Mouse (Mus musculus) hindbrain, postnatal 0 days (tissue): ENCODE data around the gene Kif5a. TPM values are rescaled to one million over a fixed set of nuclear protein-coding genes. Genes with fewer than 3 reads are reported as not detected.
A peak's percentile ranks its signal among the peaks of the same experiment; 100 is the strongest.
"Not testable (repeated sequence)": the region's sequence is repeated elsewhere in the genome, so short reads cannot be mapped to it uniquely, and the experiment has no call there.

Source experiments
- ATAC-seq: fragments of 200-750 bp; cut with Nextera tagmentation; 2 replicates; pipeline ENCODE4 v1.8.0; 2017; ENCODE audit warnings: mild to moderate bottlenecking, moderate TSS enrichment, moderate library complexity
- DNase-seq: peaks from one replicate; pipeline ENCODE4 v3.0.0-alpha.2; 2015; ENCODE audit warnings: low spot score
- H3K27ac ChIP-seq: fragments of 300-500 bp; sonication (generic); 2 replicates; pipeline ENCODE4 v1.5.1; 2014; ENCODE audit warnings: mild to moderate bottlenecking
- H3K27me3 ChIP-seq: fragments of 300-500 bp; sonication (generic); 2 replicates; pipeline ENCODE4 v1.6.1; 2014; ENCODE audit warnings: low read length, mixed read lengths; ENCODE audit not compliant: insufficient read depth
- H3K36me3 ChIP-seq: fragments of 300-500 bp; sonication (generic); 2 replicates; pipeline ENCODE4 v1.6.1; 2014; ENCODE audit warnings: low read length, mixed read lengths; ENCODE audit not compliant: insufficient read depth
- H3K4me1 ChIP-seq: fragments of 300-500 bp; sonication (generic); 2 replicates; pipeline ENCODE4 v1.6.1; 2014; ENCODE audit warnings: antibody characterized with exemption, low read length, mixed read lengths; ENCODE audit not compliant: insufficient read depth
- H3K4me2 ChIP-seq: fragments of 300-500 bp; sonication (generic); 2 replicates; pipeline ENCODE4 v1.6.1; 2014; ENCODE audit warnings: low read depth, mild to moderate bottlenecking, low read length, moderate library complexity, mixed read lengths
- H3K4me3 ChIP-seq: fragments of 300-500 bp; sonication (generic); 2 replicates; pipeline ENCODE4 v1.5.1; 2014; ENCODE audit warnings: low read length
- H3K9ac ChIP-seq: fragments of 300-500 bp; sonication (generic); replicated peaks from 2 replicates; pipeline ENCODE4 v1.6.1; 2014; ENCODE audit warnings: mild to moderate bottlenecking, low read length, moderate library complexity, mixed read lengths
- H3K9me3 ChIP-seq: fragments of 300-500 bp; sonication (generic); 2 replicates; pipeline ENCODE4 v1.6.1; 2016; ENCODE audit warnings: low read length, mixed read lengths
- CTCF ChIP-seq: IDR thresholded peaks from 2 replicates; pipeline ENCODE4 v1.5.1; 2016; ENCODE audit warnings: antibody characterized with exemption, control low read depth, low read depth
- WGBS: fragments of 180-500 bp; shearing (Covaris S2); extraction: QIAGEN DNeasy Blood & Tissue Kit; methylation state at CpG from one replicate; pipeline ENCODE4 v1.1.7; 2014; 5-methylcytosine and 5-hydroxymethylcytosine counted together
- polyA plus RNA-seq: library from polyadenylated mRNA; unstranded; fragments of >200 nt; fragmentation: Nextera tagmentation; extraction: Ambion mirVana; gene quantifications from 2 replicates; pipeline ENCODE4 v1.2.1, GENCODE M21; 2015
- total RNA-seq: library from RNA; depleted of rRNA; stranded (reverse); fragments of >200 nt; gene quantifications from 2 replicates; pipeline ENCODE4 v1.2.3, GENCODE M21; 2014; rRNA removed

Kif5a gene
- total RNA-seq = 231 and 249 TPM in 2 replicates
- 98.4 and 103 TPM in 2 replicates for polyA plus RNA-seq

DNA sequence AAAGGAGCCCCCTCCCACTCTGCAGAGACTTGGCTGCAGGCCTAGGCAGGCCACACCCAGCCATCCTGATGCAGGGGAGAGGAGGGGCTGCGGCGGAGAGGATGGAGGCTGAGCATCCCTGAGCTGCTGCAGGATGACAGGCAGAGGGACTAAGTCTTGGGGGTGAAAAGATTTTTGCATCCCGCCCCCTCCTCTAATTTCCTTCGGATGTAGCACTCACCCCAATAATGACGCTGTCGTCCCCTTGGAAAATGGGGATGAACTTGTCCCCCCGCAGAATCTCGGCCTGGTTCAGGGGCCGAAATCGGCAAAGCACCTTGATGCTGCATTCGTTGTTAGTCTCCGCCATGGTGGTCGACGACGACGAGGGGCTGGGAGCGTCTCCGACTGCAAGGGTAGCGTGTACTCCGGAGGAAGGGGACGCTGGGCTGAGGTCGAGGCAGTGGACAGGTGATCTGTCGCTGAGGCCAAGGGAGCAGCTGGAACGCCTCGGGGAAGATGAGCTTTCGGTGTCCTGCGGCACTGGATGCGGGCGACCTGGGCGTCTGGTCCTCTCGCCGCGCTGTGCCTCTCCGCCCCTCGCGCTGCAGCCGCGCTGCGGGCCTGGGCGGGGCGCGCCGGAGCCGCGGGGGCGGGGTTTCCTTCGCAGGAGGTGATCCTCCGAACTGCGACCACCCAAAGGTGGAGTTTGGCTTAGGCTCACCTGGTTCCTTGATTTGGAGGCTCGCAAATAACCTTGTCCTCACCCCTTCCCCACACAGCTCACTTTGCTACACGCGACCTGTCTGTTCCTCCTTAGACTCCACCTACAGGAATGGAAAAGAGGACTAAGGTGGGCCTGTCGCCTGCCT is at the start of gene Kif5a:
Gene Kif5a (minus strand): TSS at position 801 of the 851 bp plus-strand sequence.
- 2% methylated on average over 51 of the region's 53 CpGs for WGBS
- H3K9ac ChIP-seq = peak within 1 kb of the TSS; percentile 85
- ATAC-seq (peak; percentile 30; the same call in 1 of the 2 replicates), DNase-seq (peak; percentile 81)
- H3K36me3 ChIP-seq = no peaks in the 10 kb centered on the region
- no peak for TF ChIP-seq CTCF
- H3K9me3 ChIP-seq = no peaks in the 10 kb centered on the region
- H3K27ac ChIP-seq = peak within 1 kb of the TSS; percentile 93
- H3K4me1 ChIP-seq = peaks cover 20% of the 10 kb centered on the region; the same call in 1 of the 2 replicates
- peak within 1 kb of the TSS; percentile 53 for H3K4me3 ChIP-seq
- H3K4me2 ChIP-seq = peak within 1 kb of the TSS; percentile 73
- H3K27me3 ChIP-seq = no peaks in the 10 kb centered on the region

GRCm38 (mm10) chr10:127312858-127313257 is 49.7 kb upstream of the Kif5a start:
- peaks cover 9% of the 10 kb centered on the region for H3K36me3 ChIP-seq
- TF ChIP-seq CTCF = no peak
- 83% methylated on average over 4 of the region's 4 CpGs for WGBS
- ATAC-seq (no peak), DNase-seq (no peak)
- peaks cover 5% of the 10 kb centered on the region; the same call in 1 of the 2 replicates for H3K4me1 ChIP-seq
- no peak overlapping the region for H3K4me3 ChIP-seq
- no peaks in the 10 kb centered on the region for H3K27me3 ChIP-seq
- H3K9ac ChIP-seq = no peak overlapping the region
- H3K9me3 ChIP-seq = no peaks in the 10 kb centered on the region
- no peak overlapping the region for H3K4me2 ChIP-seq
- no peak overlapping the region for H3K27ac ChIP-seq

- H3K4me2 ChIP-seq = peak overlapping the region; percentile 79
- H3K4me1 ChIP-seq = peaks cover 5% of the 10 kb centered on the region; the same call in 1 of the 2 replicates
- peak overlapping the region; percentile 73; the same call in 1 of the 2 replicates for H3K9ac ChIP-seq
- H3K27me3 ChIP-seq = no peaks in the 10 kb centered on the region
- TF ChIP-seq CTCF = peak; percentile 89
- H3K27ac ChIP-seq = peak overlapping the region; percentile 80
- ATAC-seq = peak; percentile 49
- H3K36me3 ChIP-seq = peaks cover 14% of the 10 kb centered on the region
- peak; percentile 90 for DNase-seq
- peak overlapping the region; percentile 71 for H3K4me3 ChIP-seq
- H3K9me3 ChIP-seq = no peaks in the 10 kb centered on the region
- WGBS = 3% methylated on average over 4 of the region's 4 CpGs
These were observed 49.2 kb upstream of the Kif5a start for GRCm38 (mm10) chr10:127312356-127312676.

DNA sequence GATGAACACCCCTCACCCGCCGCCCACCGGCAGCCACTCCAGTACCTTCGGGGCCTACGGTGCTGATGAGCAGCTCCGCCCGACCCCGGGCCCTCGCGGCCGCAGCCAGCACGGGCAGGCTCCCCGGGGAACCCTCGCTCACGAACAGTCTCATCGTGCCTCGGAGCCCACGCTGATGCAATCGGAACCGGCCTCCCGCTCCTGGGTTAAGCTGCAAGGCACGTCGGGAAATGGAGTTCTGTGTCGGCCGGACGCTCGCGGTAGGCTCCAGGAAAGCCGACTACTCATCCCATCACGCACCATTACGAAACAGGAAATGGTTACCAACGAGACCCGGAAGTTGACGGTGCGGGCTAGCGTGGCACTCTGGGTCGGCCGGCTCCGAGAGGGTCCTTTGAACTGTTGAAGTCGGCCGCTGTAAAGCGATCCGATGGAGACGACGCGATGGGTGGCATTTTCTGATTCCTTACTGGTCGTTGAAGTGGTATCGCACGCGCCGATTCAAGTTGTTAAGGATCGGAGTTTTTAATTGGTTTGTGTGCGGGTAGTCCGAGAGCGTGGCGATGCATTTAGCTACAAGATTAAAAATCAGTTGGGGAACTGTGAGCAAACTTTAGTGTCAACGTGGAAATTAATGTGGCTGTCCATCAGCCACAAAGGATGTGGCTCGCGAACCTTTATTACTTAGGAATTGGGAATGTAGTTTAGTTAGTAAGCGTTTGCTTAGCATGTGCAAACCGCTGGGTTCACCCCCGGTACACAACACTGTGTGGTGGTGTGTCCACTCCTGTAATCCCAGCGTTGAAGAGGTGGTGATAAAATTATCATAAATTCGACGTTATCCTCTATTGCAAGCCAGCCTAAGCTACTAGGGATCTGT is 48.6 kb upstream of the Kif5a start, which contains the start of gene Mars:
Gene Mars (minus strand): TSS at position 311 of the 880 bp plus-strand sequence.
- WGBS = under 1% methylated on average over 64 of the region's 65 CpGs

GRCm38 (mm10) chr10:127310523-127311475 is 47.7 kb upstream of the Kif5a start:
- peak; percentile 52 for DNase-seq
- peaks cover 24% of the 10 kb centered on the region for H3K36me3 ChIP-seq
- H3K9ac ChIP-seq = peak overlapping the region; percentile 73
- no peaks in the 10 kb centered on the region for H3K9me3 ChIP-seq
- no peak for TF ChIP-seq CTCF
- peak overlapping the region; percentile 79 for H3K4me2 ChIP-seq
- ATAC-seq = peak; percentile 72
- 40% methylated on average over 23 of the region's 23 CpGs for WGBS
- H3K27ac ChIP-seq = peak overlapping the region; percentile 80
- peaks cover 5% of the 10 kb centered on the region; the same call in 1 of the 2 replicates for H3K4me1 ChIP-seq
- H3K4me3 ChIP-seq = peak overlapping the region; percentile 71
- no peaks in the 10 kb centered on the region for H3K27me3 ChIP-seq

More for the DNA sequence above, 48.6 kb upstream of the Kif5a start, which contains the start of gene Mars:
- ATAC-seq (peak; percentile 97), DNase-seq (peak; percentile 97)
- Histone ChIP-seq H3K36me3 (peaks cover 18% of the 10 kb centered on the region), H3K4me2 (peak within 1 kb of the TSS; percentile 79), H3K9ac (peak within 1 kb of the TSS; percentile 73), H3K27ac (peak within 1 kb of the TSS; percentile 80), H3K4me3 (peak within 1 kb of the TSS; percentile 71), H3K27me3 (no peaks in the 10 kb centered on the region), H3K4me1 (peaks cover 5% of the 10 kb centered on the region; the same call in 1 of the 2 replicates), H3K9me3 (no peaks in the 10 kb centered on the region)
- TF ChIP-seq CTCF = no peak

DNA sequence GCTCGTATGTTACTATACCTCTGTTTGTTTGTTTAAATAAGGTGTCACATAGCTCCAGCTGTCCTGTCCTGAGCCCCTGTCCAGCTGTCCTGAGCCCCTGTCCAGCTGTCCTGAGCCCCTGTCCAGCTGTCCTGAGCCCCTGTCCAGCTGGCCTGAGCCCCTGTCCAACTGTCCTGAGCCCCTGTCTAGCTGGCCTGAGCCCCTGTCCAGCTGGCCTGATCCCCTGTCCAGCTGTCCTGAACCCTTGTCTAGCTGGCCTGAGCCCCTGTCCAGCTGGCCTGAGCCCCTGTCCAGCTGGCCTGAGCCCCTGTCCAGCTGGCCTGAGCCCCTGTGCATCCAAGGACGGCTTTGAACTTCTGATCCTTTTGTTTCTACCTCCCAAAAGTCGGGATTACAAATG is 46.0 kb upstream of the Kif5a start:
- not testable (repeated sequence) for H3K4me3 ChIP-seq, H3K4me2 ChIP-seq, H3K4me1 ChIP-seq, H3K27ac ChIP-seq, ATAC-seq, DNase-seq, H3K9ac ChIP-seq, H3K9me3 ChIP-seq, H3K27me3 ChIP-seq
- 91% methylated on average over 3 of the region's 3 CpGs for WGBS
- H3K36me3 ChIP-seq = peaks cover 39% of the 10 kb centered on the region
